Mouse (Mus musculus): ENCODE measurements at regions not wholly inside any gene's neighbourhood (a gene's known extent, or its start where the extent isn't known, plus 50 kb on each side); places are given as distances from the start of the nearest gene placed in this dataset.

DNA sequence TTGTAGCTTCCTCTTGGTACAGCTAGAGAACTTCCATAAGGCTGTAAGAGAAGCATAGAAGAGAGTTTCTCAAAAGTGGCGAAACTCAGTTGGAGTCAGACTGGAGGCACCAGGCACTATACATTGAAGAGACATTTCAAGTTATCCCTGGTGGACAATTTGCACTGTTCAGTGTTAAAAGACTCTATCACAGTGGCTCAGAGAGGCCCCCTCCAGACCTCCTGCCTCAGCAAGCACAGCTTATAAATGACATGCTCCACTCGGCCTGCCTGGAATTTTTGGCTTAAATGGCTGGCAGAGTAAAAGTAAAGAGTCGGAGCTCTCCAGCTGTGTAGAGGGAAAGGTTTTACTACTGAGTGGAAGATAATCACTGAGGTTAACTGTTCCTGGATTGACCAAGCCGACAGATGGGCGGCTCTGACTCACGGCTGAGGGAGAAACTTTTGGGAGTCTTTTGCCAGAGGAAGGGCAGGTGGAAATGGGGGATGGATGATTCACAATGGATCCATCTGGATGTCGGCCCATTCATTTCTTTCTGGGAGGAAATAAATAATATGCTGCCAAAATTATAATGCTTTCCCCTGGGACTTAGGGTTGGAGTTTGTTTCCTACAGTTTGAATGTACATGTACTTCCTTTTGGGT, 395.6 kb downstream of the Bcl11a start:
- no peak for ATAC-seq (replicated peaks; ENCODE audit: low FRiP score)
- Histone ChIP-seq H3K9me3 (replicated peaks) (no peaks in the 10 kb centered on the region), H3K36me3 (no peaks in the 10 kb centered on the region), H3K27me3 (no peaks in the 10 kb centered on the region), H3K9ac (no peak overlapping the region), H3K4me2 (no peak overlapping the region), H3K27ac (no peak overlapping the region), H3K4me1 (peaks cover 3% of the 10 kb centered on the region; the same call in 1 of the 2 replicates), H3K4me3 (replicated peaks) (no peak overlapping the region)
- WGBS = 46% methylated on average over 7 of the region's 7 CpGs

DNA sequence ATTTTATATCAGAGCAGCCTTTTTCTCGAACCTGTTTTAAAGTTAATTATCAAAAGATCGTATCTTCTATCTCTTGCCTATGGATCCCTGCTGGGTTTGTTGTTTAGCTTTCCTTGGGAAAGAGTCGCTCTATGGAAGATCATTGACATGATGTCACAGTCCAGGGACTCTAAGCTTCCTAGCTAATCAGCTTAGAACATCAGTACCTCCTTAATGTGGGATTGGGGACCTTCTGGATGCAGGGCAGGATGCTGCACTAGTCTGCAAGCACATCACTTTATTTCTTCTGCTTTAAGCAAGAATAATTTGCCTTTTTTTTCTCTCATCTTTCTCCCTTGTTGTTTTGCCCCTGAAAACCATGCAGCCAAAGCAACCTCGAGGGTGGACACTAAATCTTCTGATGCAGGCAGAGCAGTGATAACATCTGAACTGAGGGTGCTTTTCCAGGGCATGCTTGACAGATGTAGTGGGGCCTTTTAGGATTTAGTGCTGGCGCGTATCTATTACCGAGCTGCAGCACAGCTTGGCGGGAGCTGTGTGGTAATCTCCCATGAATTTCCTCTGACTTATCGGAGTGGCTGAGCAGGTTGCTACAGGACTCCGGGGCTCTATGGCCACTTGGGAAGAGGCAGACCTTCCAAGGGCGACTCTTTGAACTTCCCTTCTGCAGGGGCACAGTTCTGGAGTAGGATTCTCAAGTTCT, 425.0 kb downstream of the Bcl11a start:
- Histone ChIP-seq H3K27me3 (peaks cover 4% of the 10 kb centered on the region; the same call in 1 of the 2 replicates), H3K4me3 (replicated peaks) (no peak overlapping the region), H3K9ac (no peak overlapping the region), H3K4me1 (no peaks in the 10 kb centered on the region), H3K27ac (no peak overlapping the region), H3K4me2 (no peak overlapping the region), H3K9me3 (replicated peaks) (no peaks in the 10 kb centered on the region), H3K36me3 (no peaks in the 10 kb centered on the region)
- WGBS = 23% methylated on average over 11 of the region's 11 CpGs
- 0 out of 2 replicates have a peak, but pooled peaks have one; percentile 29 for ATAC-seq (replicated peaks; ENCODE audit: low FRiP score)

DNA sequence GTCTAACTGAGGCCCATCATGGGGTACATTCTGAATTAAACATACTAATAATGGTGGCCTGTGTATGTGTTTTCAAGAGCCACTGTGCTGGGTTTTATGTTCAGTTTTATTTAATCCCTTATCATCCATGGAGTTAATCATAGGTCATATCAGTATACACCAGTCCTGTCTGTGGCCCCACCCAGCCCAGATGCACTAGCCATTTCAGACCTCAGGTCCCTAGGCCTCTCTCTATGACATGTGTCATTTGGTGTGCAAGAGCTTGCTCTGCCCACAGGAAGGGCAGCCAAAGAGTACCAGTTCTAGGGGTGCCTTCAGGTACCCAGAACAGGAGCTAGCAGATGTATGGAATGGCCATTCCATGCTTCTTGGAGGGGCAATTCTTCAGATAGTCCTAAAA, 437.7 kb downstream of the Bcl11a start:
- no peak overlapping the region for H3K27ac ChIP-seq
- H3K4me3 ChIP-seq (replicated peaks) = no peak overlapping the region
- no peaks in the 10 kb centered on the region for H3K9me3 ChIP-seq (replicated peaks)
- H3K27me3 ChIP-seq = no peaks in the 10 kb centered on the region
- no peak overlapping the region for H3K9ac ChIP-seq
- no peaks in the 10 kb centered on the region for H3K36me3 ChIP-seq
- H3K4me1 ChIP-seq = no peaks in the 10 kb centered on the region
- H3K4me2 ChIP-seq = no peak overlapping the region
- no peak for ATAC-seq (replicated peaks; ENCODE audit: low FRiP score)

GRCm38 (mm10) chr11:24535462-24535861, 457.6 kb downstream of the Bcl11a start:
- Histone ChIP-seq H3K9ac (no peak overlapping the region), H3K27me3 (no peaks in the 10 kb centered on the region), H3K4me2 (no peak overlapping the region), H3K4me1 (no peaks in the 10 kb centered on the region), H3K36me3 (no peaks in the 10 kb centered on the region), H3K27ac (no peak overlapping the region), H3K9me3 (replicated peaks) (no peaks in the 10 kb centered on the region), H3K4me3 (replicated peaks) (no peak overlapping the region)
- WGBS = 44% methylated on average over 7 of the region's 7 CpGs
- ATAC-seq (replicated peaks; ENCODE audit: low FRiP score) = no peak

DNA sequence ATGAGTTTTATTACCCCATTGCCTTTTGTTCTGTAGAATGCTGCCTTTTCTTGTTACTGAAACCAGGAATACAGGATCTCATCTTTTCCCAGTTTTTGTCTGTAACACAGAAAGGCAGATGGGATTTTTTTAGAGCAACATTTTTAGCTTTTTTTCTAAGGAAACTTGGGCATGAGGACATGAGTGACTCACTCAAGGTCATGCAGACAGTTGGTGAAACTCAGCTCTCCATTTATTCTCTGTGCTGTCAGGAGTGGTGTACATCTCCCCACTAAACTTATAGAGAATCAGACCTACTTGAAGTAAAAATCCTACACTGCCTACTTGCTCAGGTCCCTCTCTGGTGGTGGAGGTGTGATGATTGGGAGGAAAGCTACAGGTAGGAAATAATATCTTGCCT, 459.9 kb downstream of the Bcl11a start:
- Histone ChIP-seq H3K9ac (no peak overlapping the region), H3K9me3 (replicated peaks) (no peaks in the 10 kb centered on the region), H3K27ac (no peak overlapping the region), H3K4me1 (no peaks in the 10 kb centered on the region), H3K36me3 (no peaks in the 10 kb centered on the region), H3K4me2 (no peak overlapping the region), H3K4me3 (replicated peaks) (no peak overlapping the region), H3K27me3 (no peaks in the 10 kb centered on the region)
- no peak for ATAC-seq (replicated peaks; ENCODE audit: low FRiP score)

DNA sequence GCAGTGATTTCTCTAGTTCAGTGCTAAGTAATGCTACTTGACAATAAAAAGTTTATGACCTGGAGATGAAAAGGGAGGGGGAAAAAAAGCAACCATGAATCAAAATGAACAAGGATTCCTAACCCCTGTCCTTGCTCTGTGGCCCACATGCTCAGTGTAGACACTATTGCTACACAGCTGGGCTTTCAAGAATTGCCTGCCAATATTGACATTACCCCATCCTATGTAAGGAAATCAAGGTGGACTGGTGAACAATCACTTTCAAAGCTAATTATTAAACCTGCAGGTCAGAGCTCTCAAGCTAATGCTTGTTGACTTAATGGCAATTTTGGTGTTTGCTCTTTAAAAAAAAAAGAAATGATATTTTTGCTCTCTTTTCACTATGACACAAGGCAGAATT, 491.8 kb downstream of the Bcl11a start:
- no peak for ATAC-seq (replicated peaks; ENCODE audit: low FRiP score)
- Histone ChIP-seq H3K4me2 (no peak overlapping the region), H3K4me1 (no peaks in the 10 kb centered on the region), H3K27me3 (no peaks in the 10 kb centered on the region), H3K9me3 (replicated peaks) (no peaks in the 10 kb centered on the region), H3K4me3 (replicated peaks) (no peak overlapping the region), H3K27ac (no peak overlapping the region), H3K9ac (no peak overlapping the region), H3K36me3 (no peaks in the 10 kb centered on the region)

DNA sequence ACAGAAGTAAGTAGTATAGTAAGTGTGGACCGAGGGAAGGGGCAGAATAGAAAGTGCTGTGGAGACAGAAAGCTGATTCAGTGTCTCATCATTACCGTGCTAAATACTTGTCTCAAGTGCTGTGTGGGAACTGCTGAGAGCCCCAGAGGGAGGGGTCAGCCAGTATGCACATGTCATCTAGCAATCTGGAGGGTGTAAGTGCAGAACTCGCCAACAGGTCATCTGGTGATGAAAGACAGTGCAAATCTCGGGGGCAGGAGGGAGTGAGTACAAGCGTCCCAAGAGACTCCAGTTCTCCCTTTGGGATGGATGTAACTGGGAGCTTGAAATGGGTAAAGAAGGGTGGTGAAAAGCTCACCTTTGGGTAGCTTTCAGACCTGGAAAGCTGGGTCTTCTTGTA, 535.7 kb downstream of the Bcl11a start:
- Histone ChIP-seq H3K9ac (no peak overlapping the region), H3K4me2 (no peak overlapping the region), H3K4me3 (replicated peaks) (no peak overlapping the region), H3K27ac (no peak overlapping the region), H3K4me1 (no peaks in the 10 kb centered on the region), H3K9me3 (replicated peaks) (no peaks in the 10 kb centered on the region), H3K27me3 (no peaks in the 10 kb centered on the region), H3K36me3 (no peaks in the 10 kb centered on the region)
- ATAC-seq (replicated peaks; ENCODE audit: low FRiP score) = no peak
- 51% methylated on average over 5 of the region's 5 CpGs for WGBS

GRCm38 (mm10) chr11:24615436-24615835, 537.6 kb downstream of the Bcl11a start:
- Histone ChIP-seq H3K9me3 (replicated peaks) (no peaks in the 10 kb centered on the region), H3K9ac (no peak overlapping the region), H3K4me2 (no peak overlapping the region), H3K27ac (no peak overlapping the region), H3K27me3 (no peaks in the 10 kb centered on the region), H3K4me3 (replicated peaks) (no peak overlapping the region), H3K36me3 (no peaks in the 10 kb centered on the region), H3K4me1 (no peaks in the 10 kb centered on the region)
- ATAC-seq (replicated peaks; ENCODE audit: low FRiP score) = no peak
- 83% methylated on average over 1 of the region's 1 CpGs for WGBS

DNA sequence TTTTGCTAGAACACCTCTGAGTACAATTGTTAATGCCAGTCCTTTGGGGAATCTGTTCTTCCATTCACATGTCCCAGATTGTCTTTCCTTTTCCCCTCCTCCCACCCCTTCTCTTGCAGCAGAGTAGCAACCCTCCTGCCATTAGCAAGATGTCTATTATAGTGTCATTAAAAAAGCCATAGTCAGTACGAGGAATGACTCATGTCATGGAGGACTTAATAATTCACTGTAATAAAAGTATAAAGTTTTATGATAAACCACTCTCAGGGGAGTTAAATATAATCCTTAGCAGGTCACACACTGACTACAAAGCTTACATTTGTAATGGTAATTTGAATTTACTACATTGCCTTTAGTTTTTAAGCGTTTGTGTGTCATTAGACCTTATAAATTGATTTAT, 540.7 kb downstream of the Bcl11a start:
- Histone ChIP-seq H3K4me3 (replicated peaks) (no peak overlapping the region), H3K9ac (no peak overlapping the region), H3K36me3 (no peaks in the 10 kb centered on the region), H3K4me2 (no peak overlapping the region), H3K9me3 (replicated peaks) (no peaks in the 10 kb centered on the region), H3K27me3 (no peaks in the 10 kb centered on the region), H3K27ac (no peak overlapping the region), H3K4me1 (no peaks in the 10 kb centered on the region)
- 20% methylated on average over 2 of the region's 2 CpGs for WGBS
- no peak for ATAC-seq (replicated peaks; ENCODE audit: low FRiP score)

- 62% methylated on average over 4 of the region's 4 CpGs for WGBS
- H3K4me1 ChIP-seq = no peaks in the 10 kb centered on the region
- no peaks in the 10 kb centered on the region for H3K36me3 ChIP-seq
- no peak overlapping the region for H3K9ac ChIP-seq
- H3K9me3 ChIP-seq (replicated peaks) = no peaks in the 10 kb centered on the region
- no peak overlapping the region for H3K4me2 ChIP-seq
- H3K27ac ChIP-seq = no peak overlapping the region
- no peaks in the 10 kb centered on the region for H3K27me3 ChIP-seq
- no peak for ATAC-seq (replicated peaks; ENCODE audit: low FRiP score)
- no peak overlapping the region for H3K4me3 ChIP-seq (replicated peaks)
These were observed 541.2 kb downstream of the Bcl11a start for GRCm38 (mm10) chr11:24619021-24619420.

GRCm38 (mm10) chr11:24628619-24629018, 550.8 kb downstream of the Bcl11a start:
- no peaks in the 10 kb centered on the region for H3K9me3 ChIP-seq (replicated peaks)
- no peak overlapping the region for H3K4me2 ChIP-seq
- ATAC-seq (replicated peaks; ENCODE audit: low FRiP score) = no peak
- no peaks in the 10 kb centered on the region for H3K36me3 ChIP-seq
- H3K27me3 ChIP-seq = peaks cover 9% of the 10 kb centered on the region; the same call in 1 of the 2 replicates
- no peak overlapping the region for H3K27ac ChIP-seq
- no peak overlapping the region for H3K9ac ChIP-seq
- WGBS = 64% methylated on average over 5 of the region's 5 CpGs
- peaks cover 4% of the 10 kb centered on the region; the same call in 1 of the 2 replicates for H3K4me1 ChIP-seq
- no peak overlapping the region for H3K4me3 ChIP-seq (replicated peaks)

GRCm38 (mm10) chr11:24629431-24629830, 551.6 kb downstream of the Bcl11a start:
- no peaks in the 10 kb centered on the region for H3K9me3 ChIP-seq (replicated peaks)
- no peak overlapping the region for H3K27ac ChIP-seq
- H3K4me3 ChIP-seq (replicated peaks) = no peak overlapping the region
- H3K36me3 ChIP-seq = no peaks in the 10 kb centered on the region
- no peak overlapping the region for H3K9ac ChIP-seq
- H3K27me3 ChIP-seq = peaks cover 10% of the 10 kb centered on the region; the same call in 1 of the 2 replicates
- peaks cover 4% of the 10 kb centered on the region; the same call in 1 of the 2 replicates for H3K4me1 ChIP-seq
- WGBS = 52% methylated on average over 4 of the region's 4 CpGs
- no peak for ATAC-seq (replicated peaks; ENCODE audit: low FRiP score)
- no peak overlapping the region for H3K4me2 ChIP-seq
